Mouse (Mus musculus) neural tube, embryonic 11.5 days (tissue): Measurements from ENCODE around the gene Foxj2. TPM values are rescaled to one million over a fixed set of nuclear protein-coding genes. Genes with fewer than 3 reads are reported as not detected.
A peak's percentile ranks its signal among the peaks of the same experiment; 100 is the strongest.

Experiments
- ATAC-seq: fragments of 200-750 bp; cut with Nextera tagmentation; 2 replicates; pipeline ENCODE4 v1.8.0; 2017; ENCODE audit warnings: moderate number of reproducible peaks, mild to moderate bottlenecking, moderate TSS enrichment, moderate library complexity; ENCODE audit not compliant: insufficient read depth, low FRiP score, low TSS enrichment
- DNase-seq: peaks from one replicate; pipeline ENCODE4 v3.0.0-alpha.2; 2015; ENCODE audit warnings: low spot score
- H3K27ac ChIP-seq: fragments of 300-500 bp; sonication (generic); 2 replicates; pipeline ENCODE4 v1.5.1; 2014; ENCODE audit warnings: low read depth, mild to moderate bottlenecking, low read length
- H3K27me3 ChIP-seq: fragments of 300-500 bp; sonication (generic); 2 replicates; pipeline ENCODE4 v1.6.1; 2014; ENCODE audit warnings: mild to moderate bottlenecking, low read length, mixed read lengths; ENCODE audit not compliant: control insufficient read depth, insufficient read depth
- H3K36me3 ChIP-seq: fragments of 300-500 bp; sonication (generic); 2 replicates; pipeline ENCODE4 v1.6.1; 2014; ENCODE audit warnings: mild to moderate bottlenecking, low read length, moderate library complexity, mixed read lengths; ENCODE audit not compliant: control insufficient read depth, insufficient read depth
- H3K4me1 ChIP-seq: fragments of 300-500 bp; sonication (generic); 2 replicates; pipeline ENCODE4 v1.6.1; 2014; ENCODE audit warnings: low read length, mixed read lengths; ENCODE audit not compliant: control insufficient read depth, insufficient read depth
- H3K4me2 ChIP-seq: fragments of 300-500 bp; sonication (generic); 2 replicates; pipeline ENCODE4 v1.6.1; 2014; ENCODE audit warnings: low read depth, mild to moderate bottlenecking, moderate library complexity
- H3K4me3 ChIP-seq: fragments of 300-500 bp; sonication (generic); 2 replicates; pipeline ENCODE4 v1.5.1; 2014; ENCODE audit warnings: low read depth, low read length
- H3K9ac ChIP-seq: fragments of 300-500 bp; sonication (generic); 2 replicates; pipeline ENCODE4 v1.6.1; 2014; ENCODE audit warnings: mild to moderate bottlenecking, low read length
- H3K9me3 ChIP-seq: fragments of 300-500 bp; sonication (generic); 2 replicates; pipeline ENCODE4 v1.6.1; 2016; ENCODE audit warnings: low read length; ENCODE audit not compliant: control insufficient read depth
- WGBS: fragments of 180-500 bp; shearing (Covaris S2); extraction: QIAGEN DNeasy Blood & Tissue Kit; methylation state at CpG from one replicate; pipeline ENCODE4 v1.1.7; 2014; 5-methylcytosine and 5-hydroxymethylcytosine counted together
- polyA plus RNA-seq: library from polyadenylated mRNA; unstranded; fragments of >200 nt; fragmentation: Nextera tagmentation; extraction: Ambion mirVana; gene quantifications from 2 replicates; pipeline ENCODE4 v1.2.1, GENCODE M21; 2014

The Foxj2 gene
- polyA plus RNA-seq, 1 experiment from 2014 or later: 5.1 TPM

GRCm38 (mm10) chr6:122811280-122811652, 8.4 kb upstream of the Foxj2 start:
- Histone ChIP-seq H3K27me3 (no peaks in the 10 kb centered on the region), H3K27ac (peak overlapping the region; percentile 96), H3K4me1 (no peaks in the 10 kb centered on the region), H3K4me2 (peak overlapping the region; percentile 51), H3K4me3 (peak overlapping the region; percentile 52), H3K9me3 (no peaks in the 10 kb centered on the region), H3K36me3 (no peaks in the 10 kb centered on the region), H3K9ac (peak overlapping the region; percentile 73)
- under 1% methylated on average over 38 of the region's 38 CpGs for WGBS
- ATAC-seq (peak; percentile 91), DNase-seq (peak; percentile 88)

DNA sequence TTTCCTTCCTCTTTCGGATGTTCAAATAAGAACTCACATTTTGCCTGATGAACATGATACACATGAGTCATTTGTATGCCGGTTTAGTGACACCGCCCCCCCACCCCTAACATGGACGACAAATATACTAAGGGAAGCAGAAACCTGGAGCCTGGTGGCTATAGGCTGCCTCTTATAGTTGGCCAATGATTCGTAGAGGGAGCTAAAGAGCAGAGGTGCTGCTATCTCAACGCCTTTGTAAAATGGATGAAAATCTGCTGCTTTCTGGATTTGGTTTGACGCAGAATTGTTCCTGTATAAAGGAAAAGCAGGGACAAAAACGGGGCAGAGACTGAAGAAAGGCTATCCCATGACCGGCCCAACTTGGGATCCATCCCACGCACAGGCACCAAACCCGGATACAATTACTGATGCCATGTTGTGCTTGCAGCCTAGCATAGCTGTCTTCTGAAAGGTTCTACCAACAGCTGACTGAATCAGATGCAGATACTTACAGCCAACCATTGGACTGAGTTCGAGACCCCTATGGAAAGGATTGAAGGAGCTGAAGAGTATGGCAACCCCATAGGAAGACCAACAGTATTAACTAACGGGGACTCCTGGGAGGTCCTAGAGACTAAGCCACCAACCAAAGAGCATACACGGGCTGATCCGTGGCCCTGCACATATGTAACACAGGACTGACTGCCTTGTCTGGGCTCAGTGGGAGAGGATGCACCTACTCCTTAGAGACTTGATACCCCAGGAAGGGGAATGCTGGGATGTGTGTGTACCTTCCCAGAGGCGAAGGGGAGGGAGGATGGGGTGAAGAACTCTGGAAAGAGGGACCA, 7.7 kb upstream of the Foxj2 start:
- Histone ChIP-seq H3K27ac (peak overlapping the region; percentile 96), H3K4me2 (peak overlapping the region; percentile 51), H3K4me1 (no peaks in the 10 kb centered on the region), H3K4me3 (peak overlapping the region; percentile 52), H3K9me3 (no peaks in the 10 kb centered on the region), H3K36me3 (no peaks in the 10 kb centered on the region), H3K9ac (peak overlapping the region; percentile 73), H3K27me3 (no peaks in the 10 kb centered on the region)
- ATAC-seq (peak; percentile 28; the same call in 1 of the 2 replicates), DNase-seq (peak; percentile 53)
- 29% methylated on average over 16 of the region's 16 CpGs for WGBS

- no peaks in the 10 kb centered on the region for H3K27me3 ChIP-seq
- no peak overlapping the region for H3K27ac ChIP-seq
- no peaks in the 10 kb centered on the region for H3K4me1 ChIP-seq
- WGBS: 94% methylated on average over 4 of the region's 4 CpGs
- H3K4me2 ChIP-seq: no peak overlapping the region
- DNase-seq (no peak), ATAC-seq (no peak)
- no peak overlapping the region for H3K4me3 ChIP-seq
- H3K36me3 ChIP-seq: no peaks in the 10 kb centered on the region
- H3K9me3 ChIP-seq: no peaks in the 10 kb centered on the region
- no peak overlapping the region for H3K9ac ChIP-seq
Measured at GRCm38 (mm10) chr6:122812716-122813115, 7.0 kb upstream of the Foxj2 start.

DNA sequence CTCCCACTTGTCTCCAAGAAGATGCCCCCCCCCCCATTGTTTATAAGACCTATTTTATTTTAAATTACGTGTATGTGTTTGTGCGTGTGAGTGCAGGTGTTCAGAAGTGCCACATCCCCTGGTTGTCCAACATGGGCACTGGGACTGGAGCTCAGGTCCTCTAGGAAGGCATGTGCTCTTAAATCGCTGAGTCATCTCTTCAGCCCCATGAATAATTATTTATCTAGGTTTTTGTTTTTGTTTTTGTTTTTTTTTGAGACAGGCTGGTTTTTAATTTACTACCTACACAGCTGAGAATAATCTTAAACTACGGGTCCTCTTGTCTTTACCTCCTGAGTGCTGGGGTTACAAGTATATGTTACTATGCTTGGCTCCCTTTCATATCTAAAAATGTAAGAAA, 6.1 kb upstream of the Foxj2 start:
- no peaks in the 10 kb centered on the region for H3K27me3 ChIP-seq
- H3K27ac ChIP-seq: no peak overlapping the region
- no peak overlapping the region for H3K9ac ChIP-seq
- whole genome bisulfite sequencing: 88% methylated on average over 4 of the region's 4 CpGs
- no peaks in the 10 kb centered on the region for H3K9me3 ChIP-seq
- DNase-seq (no peak), ATAC-seq (no peak)
- H3K4me1 ChIP-seq: no peaks in the 10 kb centered on the region
- H3K4me2 ChIP-seq: no peak overlapping the region
- H3K4me3 ChIP-seq: no peak overlapping the region
- no peaks in the 10 kb centered on the region for H3K36me3 ChIP-seq

DNA sequence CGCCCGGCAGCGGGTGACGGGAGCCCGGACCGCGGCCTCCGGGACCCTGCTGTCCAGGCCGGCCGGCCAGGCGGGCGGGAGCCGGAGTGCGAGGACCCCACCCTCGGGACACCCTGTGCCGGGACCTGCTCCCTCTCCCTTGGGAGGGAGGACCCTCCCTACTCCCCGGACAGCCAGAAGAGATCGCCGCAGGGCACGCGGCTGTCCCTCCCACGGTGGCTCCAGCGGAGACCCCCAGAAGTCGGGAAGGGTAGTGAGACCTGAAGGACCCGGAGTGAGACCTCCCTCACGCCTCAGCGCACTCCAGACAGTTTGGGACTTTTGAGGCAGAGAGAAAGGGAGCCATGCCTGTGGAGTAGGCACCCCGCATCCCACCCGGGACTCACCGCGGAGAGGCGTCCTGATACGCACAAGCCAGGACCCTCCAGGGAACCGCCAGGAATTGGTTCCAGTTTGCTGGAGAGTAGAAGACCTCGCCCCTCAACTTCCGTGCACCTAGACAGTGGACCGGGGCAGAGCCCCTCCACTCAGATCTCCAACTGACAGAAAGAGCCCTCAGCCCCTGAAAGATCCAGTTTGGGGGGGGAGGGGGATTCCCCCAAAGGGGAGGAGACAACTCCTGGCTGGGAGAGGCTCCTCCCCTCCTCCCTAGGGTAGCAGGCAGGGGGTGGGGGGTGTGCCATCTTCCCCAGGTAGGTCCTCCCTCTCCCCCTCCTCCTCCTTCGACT, 521 bp downstream of the Foxj2 start:
- H3K27me3 ChIP-seq: no peaks in the 10 kb centered on the region
- no peaks in the 10 kb centered on the region for H3K36me3 ChIP-seq
- H3K4me1 ChIP-seq: peaks cover 11% of the 10 kb centered on the region
- H3K9ac ChIP-seq: peak overlapping the region; percentile 91
- DNase-seq: peak; percentile 52
- H3K9me3 ChIP-seq: no peaks in the 10 kb centered on the region
- 0 out of 2 replicates have a peak overlapping the region, but pooled peaks have one; percentile 4 for H3K27ac ChIP-seq
- WGBS: under 1% methylated on average over 32 of the region's 38 CpGs
- H3K4me2 ChIP-seq: peak overlapping the region; percentile 82
- H3K4me3 ChIP-seq: peak overlapping the region; percentile 82
- peak; percentile 67 for ATAC-seq

DNA sequence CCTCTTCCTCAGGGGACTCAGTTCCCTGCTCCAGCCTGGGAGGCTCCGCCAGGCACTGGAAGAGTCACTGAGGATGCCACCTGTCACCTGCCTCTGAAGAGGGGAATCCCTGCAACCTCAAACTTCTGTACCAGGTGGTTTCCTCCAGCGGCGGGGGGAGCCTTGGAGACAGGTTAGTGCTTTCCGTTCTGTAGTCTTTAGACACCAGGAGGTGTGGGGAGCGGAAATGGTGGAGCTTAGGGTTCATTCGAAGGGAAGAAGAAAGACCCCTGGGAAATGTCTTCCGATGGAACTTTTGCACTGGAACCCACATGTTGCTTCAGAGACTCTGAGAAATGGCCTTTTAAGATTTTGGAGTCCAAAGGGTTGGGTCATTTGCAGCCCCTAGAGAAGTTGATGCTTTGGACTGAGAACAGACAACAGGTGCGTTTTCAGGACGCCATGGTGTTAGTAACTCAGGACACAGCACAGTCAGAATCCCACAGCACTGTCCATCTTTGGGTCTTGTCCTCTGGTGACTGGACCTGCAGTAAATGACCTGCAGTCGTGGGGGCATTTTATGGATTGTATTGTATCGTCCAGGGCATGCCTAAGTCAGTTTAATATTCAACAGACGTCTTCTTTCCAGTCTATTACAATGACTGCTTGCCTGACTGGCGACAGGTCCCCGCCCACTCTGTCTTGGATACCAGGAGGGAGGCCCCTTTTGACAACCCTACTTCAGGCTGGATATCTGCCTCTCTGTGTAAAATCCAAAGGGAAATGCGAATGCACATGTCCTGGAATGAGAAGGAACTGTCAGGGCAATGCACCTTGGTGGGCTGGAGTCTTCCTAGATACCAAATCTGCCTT, 1.3 kb downstream of the Foxj2 start:
- peak; percentile 47 for ATAC-seq
- no peak for DNase-seq
- Histone ChIP-seq H3K9me3 (no peaks in the 10 kb centered on the region), H3K4me3 (peak overlapping the region; percentile 82), H3K27me3 (no peaks in the 10 kb centered on the region), H3K4me2 (peak overlapping the region; percentile 82), H3K36me3 (no peaks in the 10 kb centered on the region), H3K9ac (no peak overlapping the region), H3K4me1 (peaks cover 11% of the 10 kb centered on the region), H3K27ac (no peak overlapping the region)
- WGBS: 29% methylated on average over 14 of the region's 15 CpGs

- no peak overlapping the region for H3K4me3 ChIP-seq
- H3K27me3 ChIP-seq: no peaks in the 10 kb centered on the region
- ATAC-seq (no peak), DNase-seq (no peak)
- H3K9me3 ChIP-seq: no peaks in the 10 kb centered on the region
- H3K4me2 ChIP-seq: no peak overlapping the region
- no peak overlapping the region for H3K27ac ChIP-seq
- 82% methylated on average over 9 of the region's 9 CpGs for WGBS
- no peak overlapping the region for H3K9ac ChIP-seq
- peaks cover 14% of the 10 kb centered on the region for H3K4me1 ChIP-seq
- H3K36me3 ChIP-seq: no peaks in the 10 kb centered on the region
Measured at GRCm38 (mm10) chr6:122821822-122822221, 2.1 kb downstream of the Foxj2 start.

DNA sequence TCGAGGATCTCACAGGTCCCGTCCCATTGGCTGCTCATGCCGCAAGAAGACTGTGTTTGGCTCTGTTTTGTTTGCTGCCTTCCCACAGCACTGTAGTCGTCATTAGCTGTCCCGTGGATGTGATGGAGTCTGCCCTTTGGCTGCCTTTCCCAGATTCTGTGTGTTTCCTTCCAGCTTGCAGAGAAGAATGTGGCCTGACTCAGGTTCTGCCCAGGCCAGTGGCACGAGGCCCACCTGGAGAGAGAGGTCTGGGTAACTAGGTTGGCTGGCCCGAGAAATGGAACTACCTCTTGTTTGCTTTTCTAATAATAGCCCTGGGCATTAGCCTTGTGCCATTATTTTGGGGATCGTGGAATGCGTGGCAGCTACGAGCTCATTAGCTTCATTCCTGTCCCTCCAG, 4.4 kb downstream of the Foxj2 start:
- no peaks in the 10 kb centered on the region for H3K9me3 ChIP-seq
- H3K4me1 ChIP-seq: peaks cover 14% of the 10 kb centered on the region
- H3K9ac ChIP-seq: no peak overlapping the region
- 78% methylated on average over 10 of the region's 10 CpGs for WGBS
- H3K4me3 ChIP-seq: no peak overlapping the region
- DNase-seq: no peak
- H3K36me3 ChIP-seq: no peaks in the 10 kb centered on the region
- H3K27me3 ChIP-seq: no peaks in the 10 kb centered on the region
- no peak overlapping the region for H3K27ac ChIP-seq
- no peak for ATAC-seq
- H3K4me2 ChIP-seq: no peak overlapping the region
